Mouse (Mus musculus) E14TG2a.4 (cell line): Measurements from ENCODE around the gene Pik3r1.

Experiments used
- CTCF ChIP-seq: conservative IDR thresholded peaks from 2 replicates; pipeline ENCODE4 v1.5.1; 2014; ENCODE audit warnings: low read length
- NANOG ChIP-seq: IDR thresholded peaks from 2 replicates; pipeline ENCODE4 v1.6.1; 2014; ENCODE audit warnings: borderline replicate concordance, low read length, mixed read lengths

- TF ChIP-seq CTCF (no peak), NANOG (no peak)
These were observed 32.1 kb upstream of the Pik3r1 start for GRCm38 (mm10) chr13:101800021-101800596.
